Mouse (Mus musculus) lung, embryonic 16.5 days (tissue): ENCODE data around the gene Tfeb. TPM values are rescaled to one million over a fixed set of nuclear protein-coding genes. Genes with fewer than 3 reads are reported as not detected.

ENCODE experiments used
- ATAC-seq: fragments of 200-750 bp; cut with Nextera tagmentation; 2 replicates; pipeline ENCODE4 v1.8.0; 2017; ENCODE audit warnings: low read depth, mild to moderate bottlenecking, moderate library complexity
- H3K27ac ChIP-seq: fragments of 300-500 bp; sonication (generic); 2 replicates; pipeline ENCODE4 v1.5.1; 2014; ENCODE audit warnings: mild to moderate bottlenecking, control low read depth, low read length
- H3K27me3 ChIP-seq: fragments of 300-500 bp; sonication (generic); 2 replicates; pipeline ENCODE4 v1.6.1; 2014; ENCODE audit warnings: low read depth, low read length, mixed read lengths; ENCODE audit not compliant: control insufficient read depth, insufficient read depth
- H3K36me3 ChIP-seq: fragments of 300-500 bp; sonication (generic); 2 replicates; pipeline ENCODE4 v1.6.1; 2014; ENCODE audit warnings: low read length; ENCODE audit not compliant: control insufficient read depth, insufficient read depth
- H3K4me1 ChIP-seq: fragments of 300-500 bp; sonication (generic); replicated peaks from 2 replicates; pipeline ENCODE4 v1.6.1; 2014; ENCODE audit warnings: low read length, mixed read lengths; ENCODE audit not compliant: control insufficient read depth, insufficient read depth
- H3K4me2 ChIP-seq: fragments of 300-500 bp; sonication (generic); 2 replicates; pipeline ENCODE4 v1.6.1; 2014; ENCODE audit warnings: low read depth, low read length, control low read depth
- H3K4me3 ChIP-seq: fragments of 300-500 bp; sonication (generic); 2 replicates; pipeline ENCODE4 v1.5.1; 2014; ENCODE audit warnings: mild to moderate bottlenecking, low read length, control low read depth
- H3K9ac ChIP-seq: fragments of 300-500 bp; sonication (generic); 2 replicates; pipeline ENCODE4 v1.6.1; 2014; ENCODE audit warnings: low read length, control low read depth
- H3K9me3 ChIP-seq: fragments of 300-500 bp; sonication (generic); 2 replicates; pipeline ENCODE4 v1.6.1; 2016; ENCODE audit warnings: low read length; ENCODE audit not compliant: control insufficient read depth
- WGBS: fragments of 180-500 bp; shearing (Covaris S2); extraction: QIAGEN DNeasy Blood & Tissue Kit; methylation state at CpG from one replicate; pipeline ENCODE4 v1.1.7; 2014; 5-methylcytosine and 5-hydroxymethylcytosine counted together
- polyA plus RNA-seq: library from polyadenylated mRNA; unstranded; fragments of >200 nt; fragmentation: Nextera tagmentation; extraction: Ambion mirVana; gene quantifications from 2 replicates; pipeline ENCODE4 v1.2.1, GENCODE M21; 2015

The Tfeb gene
- polyA plus RNA-seq, 1 experiment from 2014 or later: 13.1 TPM

DNA sequence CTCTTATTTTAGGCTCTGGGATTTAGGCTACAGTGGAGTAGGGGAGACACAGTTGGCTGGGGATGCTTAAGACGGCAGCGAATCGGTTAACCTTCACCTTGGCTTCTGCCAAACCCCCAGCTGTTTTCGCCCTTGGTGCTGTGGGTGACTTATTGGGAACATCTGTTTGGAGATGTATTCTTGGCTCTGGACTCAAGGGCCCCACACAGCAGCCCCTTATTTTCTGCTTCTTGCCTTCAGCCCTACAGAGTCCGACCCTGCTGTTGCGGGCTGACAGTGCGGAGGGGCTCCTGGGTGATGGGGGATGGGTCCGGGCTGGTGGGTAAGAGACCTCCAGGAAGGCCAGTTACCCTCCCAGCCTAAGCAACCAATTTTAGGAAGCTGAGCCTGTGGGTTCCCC is 84.5 kb downstream of the Tfeb start:
- Histone ChIP-seq H3K4me2 (no peak overlapping the region), H3K9me3 (no peaks in the 10 kb centered on the region), H3K9ac (no peak overlapping the region), H3K4me1 (peaks cover 25% of the 10 kb centered on the region), H3K27ac (peak overlapping the region; percentile 78), H3K27me3 (no peaks in the 10 kb centered on the region), H3K4me3 (no peak overlapping the region), H3K36me3 (peaks cover 30% of the 10 kb centered on the region)
- WGBS: 51% methylated on average over 8 of the region's 8 CpGs
- peak; percentile 94 for ATAC-seq

DNA sequence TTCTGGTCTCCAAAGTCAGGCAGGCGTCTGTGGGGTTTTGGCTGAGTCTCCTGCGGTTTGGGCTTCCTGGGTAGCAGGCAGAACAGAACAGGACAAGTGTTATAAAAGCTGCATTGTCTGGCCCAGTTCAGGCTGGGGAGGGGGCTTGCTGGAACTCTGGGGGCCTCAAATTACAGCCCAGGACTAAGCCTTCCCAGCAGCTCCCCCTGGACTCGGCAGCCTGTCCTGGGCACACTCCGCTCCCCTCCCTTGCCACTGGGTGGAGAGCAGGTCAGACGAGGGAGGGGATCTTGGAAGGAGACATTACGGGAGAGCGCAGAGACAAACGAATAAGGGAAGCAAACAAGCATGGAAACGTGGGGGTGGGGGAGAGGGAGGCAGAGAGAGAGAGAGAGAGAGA is 94.3 kb downstream of the Tfeb start:
- peaks cover 40% of the 10 kb centered on the region for H3K4me1 ChIP-seq
- H3K9ac ChIP-seq: peak overlapping the region; percentile 88
- peak overlapping the region; percentile 83 for H3K4me2 ChIP-seq
- H3K27ac ChIP-seq: peak overlapping the region; percentile 5; the same call in 1 of the 2 replicates
- peaks cover 5% of the 10 kb centered on the region for H3K9me3 ChIP-seq
- ATAC-seq: no peak
- H3K4me3 ChIP-seq: peak overlapping the region; percentile 80
- H3K36me3 ChIP-seq: peaks cover 12% of the 10 kb centered on the region
- 14% methylated on average over 9 of the region's 9 CpGs for WGBS
- H3K27me3 ChIP-seq: no peaks in the 10 kb centered on the region

DNA sequence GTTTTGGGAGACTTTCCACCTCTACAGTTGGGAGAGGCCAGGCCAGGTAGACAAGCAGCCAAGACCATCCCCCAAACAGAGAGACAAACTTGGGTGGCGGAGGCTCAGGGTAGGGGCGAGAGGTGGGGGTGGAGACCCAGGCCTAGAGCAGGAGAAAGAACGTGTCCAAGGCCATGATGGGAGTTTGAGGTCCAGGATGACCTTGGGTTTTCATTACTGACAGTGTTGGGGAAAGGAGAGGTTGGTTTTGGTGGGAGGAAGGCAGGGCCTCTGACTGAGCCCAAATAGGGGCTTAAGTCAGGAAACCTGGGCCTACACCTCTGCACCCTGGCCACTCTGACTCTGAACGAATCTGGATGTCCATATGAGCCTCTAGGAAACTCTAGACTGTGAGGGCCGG is 94.9 kb downstream of the Tfeb start:
- Histone ChIP-seq H3K9ac (peak overlapping the region; percentile 88), H3K36me3 (peaks cover 10% of the 10 kb centered on the region), H3K4me1 (peaks cover 40% of the 10 kb centered on the region), H3K27ac (peak overlapping the region; percentile 93), H3K27me3 (no peaks in the 10 kb centered on the region), H3K9me3 (peaks cover 5% of the 10 kb centered on the region), H3K4me3 (peak overlapping the region; percentile 80), H3K4me2 (peak overlapping the region; percentile 83)
- WGBS: 39% methylated on average over 5 of the region's 5 CpGs
- ATAC-seq: no peak

GRCm38 (mm10) chr17:47832501-47833028 is 95.7 kb downstream of the Tfeb start:
- H3K4me1 ChIP-seq: peaks cover 43% of the 10 kb centered on the region
- H3K27me3 ChIP-seq: no peaks in the 10 kb centered on the region
- peak overlapping the region; percentile 93 for H3K27ac ChIP-seq
- peak overlapping the region; percentile 88 for H3K9ac ChIP-seq
- under 1% methylated on average over 17 of the region's 17 CpGs for WGBS
- H3K9me3 ChIP-seq: no peaks in the 10 kb centered on the region
- ATAC-seq: peak; percentile 65
- H3K36me3 ChIP-seq: peaks cover 3% of the 10 kb centered on the region; the same call in 1 of the 2 replicates
- H3K4me3 ChIP-seq: peak overlapping the region; percentile 80
- H3K4me2 ChIP-seq: peak overlapping the region; percentile 83

DNA sequence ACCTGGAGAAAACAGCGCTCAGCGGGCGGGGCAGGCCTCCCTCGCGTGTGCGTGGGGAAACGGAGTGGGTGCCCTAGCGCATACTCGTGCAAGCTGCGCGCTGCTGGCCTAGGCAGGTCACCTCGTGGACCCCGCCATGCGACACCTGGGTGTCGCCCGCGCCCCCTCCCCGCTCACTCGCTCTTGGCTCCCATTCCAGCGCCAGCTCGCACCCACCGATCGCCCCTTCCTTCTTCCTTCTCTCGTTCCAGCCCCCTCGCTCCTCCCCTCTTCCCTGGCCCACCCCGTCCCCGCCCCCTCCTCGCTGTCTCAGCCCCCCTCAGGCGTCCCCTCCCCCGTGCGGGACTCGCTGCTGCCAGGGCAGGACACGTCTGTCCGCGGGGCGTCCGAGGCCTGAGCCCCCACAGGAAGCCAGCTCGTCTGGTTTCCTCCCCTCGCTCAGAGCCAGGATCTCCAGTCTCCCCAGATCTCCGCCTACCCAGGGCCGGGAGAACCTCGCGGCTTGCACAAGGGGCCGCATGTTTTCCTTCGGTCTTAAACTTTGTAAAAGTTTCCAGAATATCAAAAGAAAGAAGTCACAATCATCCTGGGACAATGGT is 96.3 kb downstream of the Tfeb start:
- peak overlapping the region; percentile 88 for H3K9ac ChIP-seq
- WGBS: under 1% methylated on average over 42 of the region's 45 CpGs
- ATAC-seq: peak; percentile 87
- H3K4me3 ChIP-seq: peak overlapping the region; percentile 80
- no peaks in the 10 kb centered on the region for H3K9me3 ChIP-seq
- peak overlapping the region; percentile 83 for H3K4me2 ChIP-seq
- H3K27ac ChIP-seq: peak overlapping the region; percentile 93
- H3K4me1 ChIP-seq: peaks cover 47% of the 10 kb centered on the region
- H3K36me3 ChIP-seq: no peaks in the 10 kb centered on the region
- H3K27me3 ChIP-seq: no peaks in the 10 kb centered on the region

DNA sequence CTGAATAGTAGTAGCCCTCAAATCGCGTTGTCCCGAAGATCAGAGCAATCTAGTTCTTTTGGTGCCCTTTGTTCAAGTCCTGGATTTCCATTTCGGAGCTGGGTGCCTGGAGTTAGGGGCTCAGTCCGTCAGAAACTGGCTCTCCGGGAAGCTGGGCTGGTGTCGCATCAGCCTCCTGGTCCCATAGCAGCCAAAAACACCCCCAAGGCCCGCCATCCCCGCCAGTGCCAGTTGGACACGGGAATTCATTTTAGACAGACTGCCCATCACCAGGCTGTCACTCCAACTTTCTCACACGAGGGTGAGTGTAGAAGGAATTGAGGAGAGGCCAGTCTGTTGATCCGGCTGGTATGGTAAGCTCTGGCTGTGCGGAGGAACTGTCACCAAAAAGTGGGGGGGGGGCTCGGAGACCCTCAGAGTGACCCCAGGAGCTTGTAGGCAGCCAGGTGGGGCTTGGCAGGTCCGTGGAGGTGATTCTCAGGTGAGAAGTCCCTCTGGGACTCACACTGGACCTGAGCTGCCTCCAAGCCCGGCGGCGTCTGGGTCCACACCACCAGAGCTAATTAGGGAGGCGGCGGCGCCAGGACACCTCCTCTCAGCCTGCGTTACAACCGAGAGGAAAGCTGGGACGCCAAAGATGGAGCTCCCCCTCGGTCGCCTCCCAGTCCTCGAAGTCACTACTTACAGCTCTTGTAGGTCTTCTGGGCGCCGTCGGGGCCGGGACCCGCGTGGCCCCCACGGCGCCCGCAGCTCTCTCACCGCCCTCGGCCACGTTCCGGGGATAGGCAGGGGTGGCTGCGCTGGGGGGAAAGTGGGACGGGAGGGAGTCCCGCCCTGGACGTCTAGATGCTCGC is 97.0 kb downstream of the Tfeb start:
- ATAC-seq: peak; percentile 9; the same call in 1 of the 2 replicates
- H3K9ac ChIP-seq: peak overlapping the region; percentile 88
- no peaks in the 10 kb centered on the region for H3K27me3 ChIP-seq
- no peaks in the 10 kb centered on the region for H3K9me3 ChIP-seq
- peaks cover 47% of the 10 kb centered on the region for H3K4me1 ChIP-seq
- H3K27ac ChIP-seq: peak overlapping the region; percentile 93
- 1% methylated on average over 45 of the region's 45 CpGs for WGBS
- H3K4me2 ChIP-seq: peak overlapping the region; percentile 83
- H3K4me3 ChIP-seq: peak overlapping the region; percentile 80
- H3K36me3 ChIP-seq: no peaks in the 10 kb centered on the region

DNA sequence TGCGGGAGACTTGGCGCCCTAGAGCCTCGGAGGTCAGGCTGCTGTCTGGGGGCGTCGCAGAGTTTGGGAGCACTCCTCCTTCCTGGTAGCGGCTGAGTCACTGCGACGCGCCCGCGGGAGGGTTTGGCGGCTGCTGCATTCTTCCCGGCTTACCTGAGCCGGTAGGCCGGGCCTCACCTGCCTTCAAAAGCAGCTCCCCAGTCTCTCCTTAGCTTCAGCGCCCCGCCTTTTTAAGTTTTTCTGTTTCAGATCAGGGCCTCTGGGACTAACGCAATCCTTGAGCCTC is 97.6 kb downstream of the Tfeb start, which contains the start of gene Mdfi:
Gene Mdfi (minus strand): TSS at position 210 of the 286 bp plus-strand sequence.
- 4% methylated on average over 18 of the region's 18 CpGs for WGBS

DNA sequence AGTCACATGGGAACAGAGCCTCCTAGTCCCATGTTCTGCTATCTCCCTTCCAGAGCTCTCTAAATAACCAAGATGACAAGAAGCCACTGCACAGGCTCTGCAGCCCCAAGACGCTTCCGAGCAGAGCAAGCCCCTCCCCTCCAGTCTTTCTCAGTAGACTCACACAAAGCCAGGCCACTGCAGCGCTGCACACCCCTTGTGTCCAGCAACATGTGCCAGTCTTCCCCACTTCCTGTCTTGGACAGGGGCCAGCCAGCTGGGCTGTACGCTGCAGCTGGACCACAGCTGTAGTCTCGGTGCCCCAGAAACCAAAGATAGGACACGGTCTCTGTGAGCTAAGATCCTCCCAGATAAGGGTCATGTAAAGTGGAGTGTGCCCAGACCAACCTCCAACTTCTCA is 101.0 kb downstream of the Tfeb start:
- Histone ChIP-seq H3K27ac (peak overlapping the region; percentile 55), H3K4me1 (peaks cover 29% of the 10 kb centered on the region), H3K9me3 (no peaks in the 10 kb centered on the region), H3K4me3 (no peak overlapping the region), H3K27me3 (no peaks in the 10 kb centered on the region), H3K4me2 (no peak overlapping the region), H3K9ac (no peak overlapping the region; the same call in 1 of the 2 replicates), H3K36me3 (no peaks in the 10 kb centered on the region)
- ATAC-seq: peak; percentile 35; the same call in 1 of the 2 replicates
- 20% methylated on average over 6 of the region's 6 CpGs for WGBS

More for the DNA sequence above, 97.6 kb downstream of the Tfeb start, which contains the start of gene Mdfi:
- peak within 1 kb of the TSS; percentile 80 for H3K4me3 ChIP-seq
- H3K27me3 ChIP-seq: no peaks in the 10 kb centered on the region
- H3K9me3 ChIP-seq: no peaks in the 10 kb centered on the region
- peak; percentile 9; the same call in 1 of the 2 replicates for ATAC-seq
- H3K36me3 ChIP-seq: no peaks in the 10 kb centered on the region
- H3K4me2 ChIP-seq: peak within 1 kb of the TSS; percentile 83
- peak within 1 kb of the TSS; percentile 88 for H3K9ac ChIP-seq
- peaks cover 46% of the 10 kb centered on the region for H3K4me1 ChIP-seq
- H3K27ac ChIP-seq: peak within 1 kb of the TSS; percentile 93

DNA sequence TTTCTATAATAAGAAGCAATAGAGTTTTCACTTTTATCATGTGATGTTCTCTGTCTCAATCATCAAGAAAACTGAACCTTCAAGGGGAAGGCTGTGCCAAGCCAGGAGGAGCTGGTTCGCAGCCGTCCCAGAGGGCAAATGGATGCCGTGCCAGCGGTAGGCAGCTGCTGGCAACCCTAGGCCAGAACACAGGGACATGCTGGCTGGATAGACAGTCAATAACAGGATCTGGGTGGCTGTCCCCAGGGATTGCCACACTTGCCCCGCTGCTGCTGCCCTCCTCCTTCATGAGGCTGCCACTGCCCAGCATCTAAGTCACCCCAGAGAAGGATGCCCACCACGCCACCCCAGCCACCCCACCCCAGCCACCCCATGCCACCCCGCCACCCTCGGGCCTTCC is 104.7 kb downstream of the Tfeb start:
- 86% methylated on average over 8 of the region's 8 CpGs for WGBS
- H3K4me3 ChIP-seq: no peak overlapping the region
- no peak overlapping the region for H3K27ac ChIP-seq
- H3K4me1 ChIP-seq: peaks cover 19% of the 10 kb centered on the region
- ATAC-seq: no peak
- H3K9me3 ChIP-seq: no peaks in the 10 kb centered on the region
- H3K36me3 ChIP-seq: no peaks in the 10 kb centered on the region
- H3K4me2 ChIP-seq: no peak overlapping the region
- H3K27me3 ChIP-seq: no peaks in the 10 kb centered on the region
- no peak overlapping the region for H3K9ac ChIP-seq
